Mouse (Mus musculus) neural tube, embryonic 14.5 days (tissue): ENCODE measurements at regions not wholly inside any gene's neighbourhood (a gene's known extent, or its start where the extent isn't known, plus 50 kb on each side); places are given as distances from the start of the nearest gene placed in this dataset.
"Not testable (repeated sequence)": the region's sequence is repeated elsewhere in the genome, so short reads cannot be mapped to it uniquely, and the experiment has no call there.

Experiments
- ATAC-seq: fragments of 200-750 bp; cut with Nextera tagmentation; 2 replicates; pipeline ENCODE4 v1.8.0; 2017; ENCODE audit warnings: low read depth, mild to moderate bottlenecking, moderate TSS enrichment, moderate library complexity
- H3K27ac ChIP-seq: fragments of 300-500 bp; sonication (generic); 2 replicates; pipeline ENCODE4 v1.5.1; 2014; ENCODE audit warnings: low read depth, mild to moderate bottlenecking, control low read depth, low read length, moderate library complexity, mixed read lengths
- H3K27me3 ChIP-seq: fragments of 300-500 bp; sonication (generic); 2 replicates; pipeline ENCODE4 v1.6.1; 2014; ENCODE audit warnings: low read length; ENCODE audit not compliant: control insufficient read depth, insufficient read depth
- H3K36me3 ChIP-seq: fragments of 300-500 bp; sonication (generic); 2 replicates; pipeline ENCODE4 v1.6.1; 2014; ENCODE audit warnings: low read length, mixed read lengths; ENCODE audit not compliant: control insufficient read depth, insufficient read depth
- H3K4me1 ChIP-seq: fragments of 300-500 bp; sonication (generic); 2 replicates; pipeline ENCODE4 v1.6.1; 2014; ENCODE audit warnings: low read length; ENCODE audit not compliant: control insufficient read depth, insufficient read depth
- H3K4me2 ChIP-seq: fragments of 300-500 bp; sonication (generic); 2 replicates; pipeline ENCODE4 v1.6.1; 2014; ENCODE audit warnings: mild to moderate bottlenecking, low read depth, low read length, control low read depth
- H3K4me3 ChIP-seq: fragments of 300-500 bp; sonication (generic); 2 replicates; pipeline ENCODE4 v1.5.1; 2014; ENCODE audit warnings: low read depth, low read length, control low read depth, mixed read lengths
- H3K9ac ChIP-seq: fragments of 300-500 bp; sonication (generic); replicated peaks from 2 replicates; pipeline ENCODE4 v1.6.1; 2014; ENCODE audit warnings: low read depth, mild to moderate bottlenecking, control low read depth, low read length, mixed read lengths
- H3K9me3 ChIP-seq: fragments of 300-500 bp; sonication (generic); 2 replicates; pipeline ENCODE4 v1.6.1; 2016; ENCODE audit warnings: low read length; ENCODE audit not compliant: control insufficient read depth
- WGBS: fragments of 180-500 bp; shearing (Covaris S2); extraction: QIAGEN DNeasy Blood & Tissue Kit; methylation state at CpG from one replicate; pipeline ENCODE4 v1.1.7; 2014; 5-methylcytosine and 5-hydroxymethylcytosine counted together

- H3K4me2 ChIP-seq: no peak overlapping the region
- no peak overlapping the region for H3K27ac ChIP-seq
- no peaks in the 10 kb centered on the region for H3K27me3 ChIP-seq
- WGBS: 42% methylated on average over 2 of the region's 2 CpGs
- H3K9ac ChIP-seq: no peak overlapping the region
- H3K36me3 ChIP-seq: no peaks in the 10 kb centered on the region
- no peak for ATAC-seq
- H3K4me1 ChIP-seq: no peaks in the 10 kb centered on the region
- H3K9me3 ChIP-seq: no peaks in the 10 kb centered on the region
- no peak overlapping the region for H3K4me3 ChIP-seq
These were observed 236.0 kb upstream of the Rorb start for GRCm38 (mm10) chr19:19347017-19347416.

- peak; percentile 56; the same call in 1 of the 2 replicates for ATAC-seq
- WGBS: 64% methylated on average over 7 of the region's 7 CpGs
- H3K36me3 ChIP-seq: no peaks in the 10 kb centered on the region
- no peaks in the 10 kb centered on the region for H3K4me1 ChIP-seq
- H3K4me2 ChIP-seq: no peak overlapping the region
- no peak overlapping the region for H3K4me3 ChIP-seq
- no peak overlapping the region for H3K9ac ChIP-seq
- no peaks in the 10 kb centered on the region for H3K27me3 ChIP-seq
- H3K9me3 ChIP-seq: no peaks in the 10 kb centered on the region
- H3K27ac ChIP-seq: no peak overlapping the region
These were observed 233.4 kb upstream of the Rorb start for GRCm38 (mm10) chr19:19344426-19344811.

DNA sequence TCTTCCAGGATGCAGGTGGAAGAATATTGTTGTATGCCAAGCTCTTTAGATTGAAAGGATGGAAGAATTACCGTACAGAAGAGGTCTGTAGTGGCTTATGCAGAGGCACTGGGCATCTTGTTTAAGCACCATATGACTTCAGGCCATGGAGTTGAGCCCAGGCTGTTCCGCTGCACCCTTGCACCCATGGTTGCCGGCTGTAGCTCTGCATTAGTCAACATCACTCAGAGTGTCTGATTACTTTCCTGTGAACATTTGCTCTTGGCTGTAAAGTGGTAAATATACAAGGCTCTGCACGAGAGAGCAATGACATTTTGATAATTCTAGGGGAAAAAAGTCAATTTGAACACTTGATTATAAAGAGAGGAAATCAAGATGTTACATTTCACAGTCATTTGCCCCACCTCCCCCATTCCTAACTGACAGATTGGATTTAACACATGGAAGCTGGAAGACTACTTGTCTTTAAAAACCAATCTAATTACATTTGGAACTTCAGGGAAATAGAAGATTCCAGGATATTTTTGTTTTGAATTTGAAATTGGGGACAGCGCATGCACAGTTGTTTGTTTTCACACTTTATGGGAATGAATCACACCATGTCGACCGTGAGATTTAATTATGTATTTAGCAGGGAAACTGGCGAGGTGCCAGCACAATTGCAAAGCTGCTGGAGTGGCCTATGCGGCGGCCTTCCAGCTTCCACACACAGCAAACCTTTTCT is 232.9 kb upstream of the Rorb start:
- no peak overlapping the region for H3K9ac ChIP-seq
- 48% methylated on average over 10 of the region's 10 CpGs for WGBS
- H3K9me3 ChIP-seq: no peaks in the 10 kb centered on the region
- no peak overlapping the region for H3K4me2 ChIP-seq
- no peak overlapping the region for H3K4me3 ChIP-seq
- H3K4me1 ChIP-seq: no peaks in the 10 kb centered on the region
- H3K27me3 ChIP-seq: no peaks in the 10 kb centered on the region
- peak; percentile 71; the same call in 1 of the 2 replicates for ATAC-seq
- no peaks in the 10 kb centered on the region for H3K36me3 ChIP-seq
- H3K27ac ChIP-seq: no peak overlapping the region

GRCm38 (mm10) chr19:19307142-19307541 is 196.1 kb upstream of the Rorb start:
- not testable (repeated sequence) for H3K36me3 ChIP-seq

GRCm38 (mm10) chr19:19306476-19307131 is 195.6 kb upstream of the Rorb start:
- ATAC-seq: no peak
- no peaks in the 10 kb centered on the region for H3K9me3 ChIP-seq

More at GRCm38 (mm10) chr19:19307142-19307541, 196.1 kb upstream of the Rorb start:
- not testable (repeated sequence) for H3K27ac ChIP-seq, H3K4me2 ChIP-seq, H3K27me3 ChIP-seq, ATAC-seq, H3K9me3 ChIP-seq, H3K9ac ChIP-seq, H3K4me3 ChIP-seq, H3K4me1 ChIP-seq
- 92% methylated on average over 2 of the region's 2 CpGs for WGBS

GRCm38 (mm10) chr19:19285864-19286263 is 174.9 kb upstream of the Rorb start:
- not testable (repeated sequence) for ATAC-seq, H3K36me3 ChIP-seq, H3K4me2 ChIP-seq, H3K27me3 ChIP-seq, H3K9ac ChIP-seq, H3K4me1 ChIP-seq, H3K9me3 ChIP-seq, H3K4me3 ChIP-seq, H3K27ac ChIP-seq
- 88% methylated on average over 3 of the region's 3 CpGs for whole genome bisulfite sequencing

More at GRCm38 (mm10) chr19:19306476-19307131, 195.6 kb upstream of the Rorb start:
- Histone ChIP-seq H3K36me3 (no peaks in the 10 kb centered on the region), H3K27ac (no peak overlapping the region), H3K4me3 (no peak overlapping the region), H3K4me2 (no peak overlapping the region), H3K27me3 (no peaks in the 10 kb centered on the region), H3K9ac (no peak overlapping the region), H3K4me1 (no peaks in the 10 kb centered on the region)
- 74% methylated on average over 6 of the region's 6 CpGs for WGBS

DNA sequence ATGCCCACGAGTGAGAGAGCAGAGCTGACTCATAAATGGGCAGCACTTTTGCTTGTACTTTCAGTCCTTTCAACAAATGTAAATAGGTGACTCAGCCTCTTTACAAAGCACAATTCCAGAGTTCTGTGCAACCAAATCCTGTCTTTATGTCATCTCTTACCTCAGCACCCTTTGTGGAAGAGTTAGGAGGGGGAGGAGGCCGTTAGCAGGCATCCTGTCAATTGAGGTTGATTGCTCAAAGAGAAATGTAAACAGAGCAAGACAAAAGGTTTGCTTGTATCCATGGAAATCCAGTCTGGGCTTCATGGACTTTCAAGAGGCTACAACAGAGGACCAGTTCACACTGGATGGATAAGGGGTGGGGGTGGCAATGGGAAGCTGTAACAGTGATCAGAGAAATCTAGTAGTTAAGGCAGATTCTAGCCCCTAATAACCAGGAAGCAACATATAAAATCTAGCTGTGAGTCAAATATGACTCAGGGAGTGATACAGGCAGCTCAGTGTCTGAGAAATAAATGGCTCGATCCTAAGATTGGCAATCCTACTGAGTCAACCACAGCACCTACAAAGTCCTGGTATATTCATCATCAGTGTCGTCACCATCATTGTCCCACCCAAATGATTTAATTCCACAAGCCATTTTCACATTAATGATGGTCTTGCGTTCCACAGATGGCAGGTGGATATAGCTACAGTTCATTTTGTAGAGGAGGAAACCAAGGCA is 136.0 kb upstream of the Rorb start:
- Histone ChIP-seq H3K4me3 (no peak overlapping the region), H3K27ac (no peak overlapping the region), H3K4me1 (no peaks in the 10 kb centered on the region), H3K9me3 (no peaks in the 10 kb centered on the region), H3K4me2 (no peak overlapping the region), H3K36me3 (no peaks in the 10 kb centered on the region), H3K9ac (no peak overlapping the region), H3K27me3 (no peaks in the 10 kb centered on the region)
- no peak for ATAC-seq
- 54% methylated on average over 5 of the region's 5 CpGs for whole genome bisulfite sequencing

DNA sequence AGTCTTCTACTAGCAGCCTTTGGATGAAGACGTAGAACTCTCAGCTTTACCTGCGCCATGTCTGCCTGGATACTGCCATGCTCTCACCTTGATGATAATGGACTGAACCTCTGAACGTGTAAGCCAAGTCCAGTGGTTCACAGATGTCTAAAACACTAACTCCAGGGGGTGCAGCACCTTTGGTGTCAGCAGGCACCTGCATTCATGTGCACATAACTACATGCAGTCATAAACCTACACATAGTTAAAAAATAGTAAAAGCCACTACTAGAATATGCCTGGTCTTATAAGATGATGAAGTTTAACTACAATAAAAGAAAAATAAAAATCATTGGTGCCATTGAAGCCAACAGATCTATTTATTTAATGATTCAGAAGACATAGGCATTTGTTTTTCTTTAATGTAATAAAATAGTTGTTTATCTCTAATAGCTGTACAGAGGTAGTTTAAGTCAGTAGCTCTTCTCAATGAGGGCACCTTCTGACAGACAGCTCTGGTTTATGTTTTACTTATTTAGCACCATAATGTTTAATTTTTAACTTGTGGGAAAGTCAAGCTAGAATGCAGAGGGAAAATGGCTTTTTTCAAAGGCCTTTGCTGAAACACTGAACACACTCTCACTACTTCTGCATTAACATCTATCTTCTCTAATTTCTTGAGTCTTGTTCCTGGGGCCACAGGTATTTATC is 118.5 kb upstream of the Rorb start:
- Histone ChIP-seq H3K4me1 (no peaks in the 10 kb centered on the region), H3K9ac (no peak overlapping the region), H3K27me3 (no peaks in the 10 kb centered on the region), H3K9me3 (no peaks in the 10 kb centered on the region), H3K4me2 (no peak overlapping the region), H3K4me3 (no peak overlapping the region), H3K27ac (no peak overlapping the region), H3K36me3 (no peaks in the 10 kb centered on the region)
- ATAC-seq: no peak
- 88% methylated on average over 3 of the region's 3 CpGs for WGBS
